Mouse (Mus musculus): ENCODE results near the gene Mast1. TPM values are rescaled to one million over a fixed set of nuclear protein-coding genes. Genes with fewer than 3 reads are reported as not detected.

Gene Mast1
- 0.09 and 0.16 TPM in 2 replicates for polyA plus RNA-seq (2016; fragmentation: Nextera tagmentation; extraction: Ambion mirVana)

- no peaks in the 10 kb centered on the region for H3K9me3 ChIP-seq (replicated peaks)
- DNase-seq (ENCODE audit: low spot score), result peak; percentile 81
- H3K36me3 ChIP-seq, result no peaks in the 10 kb centered on the region
- 1% methylated on average over 50 of the region's 50 CpGs for WGBS
- peak within 1 kb of the TSS; percentile 26; the same call in 1 of the 2 replicates for H3K27ac ChIP-seq
- H3K27me3 ChIP-seq (ENCODE audit: low read depth, poor library complexity, severe bottlenecking), result peaks cover 91% of the 10 kb centered on the region
- H3K4me1 ChIP-seq, result peaks cover 30% of the 10 kb centered on the region
- peak within 1 kb of the TSS; percentile 55 for H3K4me3 ChIP-seq
Observed at GRCm38 (mm10) chr8:84936962-84937546, at the start of gene Mast1. Mast1 (minus strand) TSS chr8:84937359.

DNA sequence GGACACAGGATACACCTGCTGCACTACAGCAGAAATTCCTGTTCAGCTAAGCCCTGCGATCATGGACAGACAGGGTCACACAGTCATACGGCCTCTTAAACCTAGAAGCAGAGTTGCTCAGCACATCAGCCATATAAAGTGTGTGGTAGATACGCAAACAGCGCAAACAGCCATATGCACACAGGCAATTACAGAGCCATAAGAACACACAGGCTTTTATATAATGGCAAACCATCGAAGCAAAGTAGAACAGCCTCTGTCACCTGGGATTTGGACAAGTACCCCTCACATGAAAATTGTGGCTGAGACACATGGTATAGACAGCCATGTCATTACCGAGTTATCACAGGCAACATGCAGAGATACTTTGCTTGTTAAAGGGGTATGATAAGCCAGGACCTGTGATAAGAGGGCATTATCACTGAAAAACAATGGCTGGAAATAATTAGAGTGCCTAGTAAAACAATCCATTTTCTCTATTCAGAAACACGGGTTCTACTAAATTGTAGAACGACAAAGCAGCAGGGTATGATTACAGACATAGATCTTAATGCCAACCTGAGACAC, 49.3 kb upstream of the Mast1 start:
- Histone ChIP-seq H3K27me3 (ENCODE audit: low read depth, poor library complexity, severe bottlenecking) (peaks cover 24% of the 10 kb centered on the region; the same call in 1 of the 2 replicates), H3K36me3 (no peaks in the 10 kb centered on the region), H3K4me3 (peak overlapping the region; percentile 66), H3K27ac (peak overlapping the region; percentile 89), H3K9me3 (replicated peaks) (no peaks in the 10 kb centered on the region), H3K4me1 (peaks cover 64% of the 10 kb centered on the region)
- 44% methylated on average over 8 of the region's 8 CpGs for WGBS
- DNase-seq (ENCODE audit: low spot score), result no peak

DNA sequence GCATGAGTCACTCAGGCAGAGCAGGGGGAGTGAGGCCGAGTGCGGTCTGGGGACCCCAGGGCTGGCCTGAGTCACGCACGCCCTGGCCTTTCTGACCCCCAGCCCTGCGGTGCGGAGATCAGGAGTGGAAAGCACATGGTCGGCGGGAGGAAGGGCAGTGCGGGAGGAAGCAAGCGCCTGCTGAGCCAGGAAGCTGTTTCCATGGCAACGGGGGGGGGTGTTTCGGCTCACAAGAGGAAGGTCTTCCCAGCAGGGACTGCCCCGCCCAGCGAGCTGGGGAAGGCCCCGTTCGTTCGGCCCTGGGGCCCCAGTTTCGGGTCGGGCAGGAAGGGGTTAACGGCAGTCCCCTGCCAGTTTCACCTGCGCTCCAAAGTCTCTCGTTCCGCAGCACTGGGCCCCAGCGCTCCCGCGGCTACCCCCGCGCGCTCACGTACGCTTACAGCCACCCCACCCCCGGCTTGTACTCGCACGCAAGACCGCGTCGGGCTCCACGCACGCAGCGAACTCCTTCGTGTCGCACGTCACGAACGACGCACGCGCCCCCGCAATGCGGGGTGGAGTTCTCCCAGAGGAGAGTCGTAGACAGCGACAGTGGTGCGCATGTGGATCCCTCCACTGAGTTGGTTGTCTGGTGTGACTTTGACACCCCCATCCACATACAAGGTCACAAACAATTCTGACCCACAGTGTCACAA, 48.7 kb upstream of the Mast1 start:
- 0% methylated on average over 53 of the region's 53 CpGs for WGBS
- Histone ChIP-seq H3K36me3 (no peaks in the 10 kb centered on the region), H3K4me1 (peaks cover 65% of the 10 kb centered on the region), H3K27ac (peak overlapping the region; percentile 89), H3K9me3 (replicated peaks) (no peaks in the 10 kb centered on the region), H3K27me3 (ENCODE audit: low read depth, poor library complexity, severe bottlenecking) (peaks cover 23% of the 10 kb centered on the region; the same call in 1 of the 2 replicates), H3K4me3 (peak overlapping the region; percentile 66)
- peak; percentile 91 for DNase-seq (ENCODE audit: low spot score)

DNA sequence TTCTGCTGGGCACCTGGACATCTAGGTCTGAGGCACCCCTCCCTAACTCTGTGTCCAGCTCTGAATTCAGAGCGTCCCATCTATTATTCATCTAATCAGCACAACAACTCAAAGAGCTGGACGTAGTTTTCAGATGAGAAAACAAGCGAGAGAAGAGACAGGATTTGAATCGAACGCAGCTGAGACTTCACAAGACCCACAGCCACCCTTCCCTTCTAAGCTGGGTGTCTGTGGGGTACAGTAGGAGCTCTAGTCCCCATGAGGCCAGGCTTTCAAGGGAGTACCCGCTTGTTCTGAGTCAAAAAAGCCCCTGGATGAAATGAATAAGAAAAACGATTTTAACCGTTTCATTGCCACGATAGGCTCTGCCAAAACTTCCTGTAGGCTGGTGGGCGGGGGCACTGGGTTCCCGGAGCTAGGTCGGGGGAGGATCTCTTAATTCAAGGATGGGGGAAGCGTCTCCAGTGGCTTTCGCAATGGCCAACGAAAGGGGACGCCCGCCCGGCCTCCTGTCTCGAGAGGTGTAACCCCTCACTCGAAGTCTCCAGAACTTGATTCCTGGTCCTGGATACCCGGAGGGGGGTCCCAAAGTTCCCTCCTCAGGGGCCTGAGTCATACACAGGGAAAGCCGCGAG, 48.0 kb upstream of the Mast1 start:
- peaks cover 28% of the 10 kb centered on the region for H3K27me3 ChIP-seq (ENCODE audit: low read depth, poor library complexity, severe bottlenecking)
- H3K4me3 ChIP-seq, result peak overlapping the region; percentile 66
- no peaks in the 10 kb centered on the region for H3K36me3 ChIP-seq
- H3K9me3 ChIP-seq (replicated peaks), result no peaks in the 10 kb centered on the region
- under 1% methylated on average over 23 of the region's 23 CpGs for WGBS
- DNase-seq (ENCODE audit: low spot score), result no peak
- peaks cover 67% of the 10 kb centered on the region for H3K4me1 ChIP-seq
- peak overlapping the region; percentile 89 for H3K27ac ChIP-seq

DNA sequence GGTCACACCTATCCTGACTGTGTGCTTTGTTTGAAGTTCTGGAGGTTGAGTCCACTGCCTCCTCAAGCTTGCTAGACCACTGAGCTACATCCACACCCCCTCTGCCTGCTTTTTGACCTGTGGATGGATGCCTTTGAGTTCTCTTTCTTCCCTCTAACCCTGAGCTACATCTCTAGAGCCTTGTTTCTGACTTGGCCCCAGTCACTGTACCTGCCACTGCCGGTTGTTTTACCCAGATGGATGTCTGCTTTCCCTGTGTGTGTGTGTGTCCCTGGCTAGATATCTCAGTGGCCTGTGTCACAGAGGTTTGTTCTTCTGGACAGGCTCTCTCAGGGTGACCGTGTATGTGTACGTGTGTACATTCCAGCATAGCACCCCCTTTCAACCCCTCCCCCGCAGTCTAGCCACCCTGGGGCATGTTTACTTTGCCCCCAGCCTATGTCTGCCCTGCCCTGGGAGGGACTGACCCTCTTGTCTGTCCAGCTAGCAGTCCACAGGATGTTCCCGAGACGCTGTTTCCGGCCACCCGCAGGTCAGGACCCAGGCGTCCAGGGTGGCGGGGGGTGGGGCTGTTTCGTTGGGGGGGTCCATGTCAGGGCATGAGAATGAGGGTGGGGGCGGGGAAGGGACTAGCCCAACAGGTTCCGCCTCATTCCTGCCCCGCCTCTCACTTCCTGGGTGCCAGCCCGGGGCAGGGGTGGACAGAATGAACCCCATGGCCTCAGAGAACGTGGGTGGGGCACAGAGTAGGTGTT, 47.3 kb upstream of the Mast1 start:
- 6% methylated on average over 16 of the region's 16 CpGs for WGBS
- Histone ChIP-seq H3K27me3 (ENCODE audit: low read depth, poor library complexity, severe bottlenecking) (peaks cover 30% of the 10 kb centered on the region), H3K36me3 (no peaks in the 10 kb centered on the region), H3K4me1 (peaks cover 67% of the 10 kb centered on the region), H3K4me3 (peak overlapping the region; percentile 66), H3K9me3 (replicated peaks) (no peaks in the 10 kb centered on the region), H3K27ac (peak overlapping the region; percentile 89)
- peak; percentile 42 for DNase-seq (ENCODE audit: low spot score)

- DNase-seq (ENCODE audit: low spot score), result no peak
- Histone ChIP-seq H3K36me3 (no peaks in the 10 kb centered on the region), H3K4me1 (peaks cover 80% of the 10 kb centered on the region), H3K4me3 (no peak overlapping the region), H3K27me3 (ENCODE audit: low read depth, poor library complexity, severe bottlenecking) (peaks cover 37% of the 10 kb centered on the region), H3K27ac (peak overlapping the region; percentile 56), H3K9me3 (replicated peaks) (no peaks in the 10 kb centered on the region)
- 76% methylated on average over 3 of the region's 3 CpGs for WGBS
Observed at GRCm38 (mm10) chr8:84982499-84983011, 45.4 kb upstream of the Mast1 start.

GRCm38 (mm10) chr8:84981644-84982498, 44.7 kb upstream of the Mast1 start:
- no peaks in the 10 kb centered on the region for H3K9me3 ChIP-seq (replicated peaks)
- peak overlapping the region; percentile 56 for H3K27ac ChIP-seq
- H3K27me3 ChIP-seq (ENCODE audit: low read depth, poor library complexity, severe bottlenecking), result peaks cover 37% of the 10 kb centered on the region
- H3K4me3 ChIP-seq, result no peak overlapping the region
- H3K4me1 ChIP-seq, result peaks cover 86% of the 10 kb centered on the region
- H3K36me3 ChIP-seq, result no peaks in the 10 kb centered on the region
- no peak for DNase-seq (ENCODE audit: low spot score)
- WGBS, result 80% methylated on average over 15 of the region's 15 CpGs

DNA sequence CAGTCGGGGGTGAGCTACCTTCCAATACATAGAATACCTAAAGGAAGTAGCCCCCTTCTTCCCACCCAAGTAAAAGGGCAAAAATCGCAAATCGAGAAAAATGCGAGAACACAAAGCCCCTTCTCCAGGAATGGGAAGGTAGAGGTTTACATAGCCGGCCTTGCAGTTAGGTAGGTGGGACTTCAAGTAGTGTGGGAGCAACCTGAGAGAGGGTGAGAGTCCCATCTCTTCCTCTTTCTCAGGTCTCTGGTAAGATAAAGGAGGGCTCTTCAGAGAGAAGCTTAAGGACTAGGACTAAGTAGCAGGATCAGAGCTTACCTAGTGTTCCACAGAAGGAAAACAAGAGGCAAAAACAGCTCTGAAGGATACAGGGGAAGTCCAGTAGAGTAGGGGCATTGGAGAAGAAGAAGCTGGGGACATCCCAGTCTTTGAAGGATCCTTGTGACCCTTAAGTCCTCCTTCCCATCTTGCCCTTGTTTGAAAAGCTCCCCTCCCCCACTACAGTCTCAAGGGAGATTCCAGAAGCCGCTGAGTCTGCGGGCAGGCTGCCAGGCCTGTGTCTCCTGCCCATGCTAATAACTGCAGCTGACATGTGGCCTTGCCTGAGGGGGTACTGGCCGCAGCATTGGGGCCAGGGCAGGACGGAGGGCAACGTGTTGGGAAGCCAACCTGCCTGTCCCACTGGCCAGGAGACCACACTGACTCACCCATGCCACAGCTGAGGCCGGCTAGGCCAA, 43.6 kb upstream of the Mast1 start:
- no peak for DNase-seq (ENCODE audit: low spot score)
- 36% methylated on average over 11 of the region's 11 CpGs for WGBS
- no peaks in the 10 kb centered on the region for H3K9me3 ChIP-seq (replicated peaks)
- no peaks in the 10 kb centered on the region for H3K36me3 ChIP-seq
- peak overlapping the region; percentile 63; the same call in 1 of the 2 replicates for H3K4me3 ChIP-seq
- H3K27me3 ChIP-seq (ENCODE audit: low read depth, poor library complexity, severe bottlenecking), result peaks cover 33% of the 10 kb centered on the region
- H3K27ac ChIP-seq, result peak overlapping the region; percentile 86
- peaks cover 89% of the 10 kb centered on the region for H3K4me1 ChIP-seq

GRCm38 (mm10) chr8:84979599-84980421, 42.7 kb upstream of the Mast1 start:
- Histone ChIP-seq H3K4me1 (peaks cover 86% of the 10 kb centered on the region), H3K4me3 (peak overlapping the region; percentile 63), H3K36me3 (peaks cover 3% of the 10 kb centered on the region), H3K9me3 (replicated peaks) (no peaks in the 10 kb centered on the region), H3K27me3 (ENCODE audit: low read depth, poor library complexity, severe bottlenecking) (peaks cover 33% of the 10 kb centered on the region), H3K27ac (peak overlapping the region; percentile 86)
- WGBS, result 5% methylated on average over 37 of the region's 42 CpGs
- peak; percentile 92 for DNase-seq (ENCODE audit: low spot score)

GRCm38 (mm10) chr8:84978248-84978940, 41.2 kb upstream of the Mast1 start, which contains the start of gene Junb:
Junb (minus strand) TSS chr8:84978718.
- peaks cover 33% of the 10 kb centered on the region for H3K27me3 ChIP-seq (ENCODE audit: low read depth, poor library complexity, severe bottlenecking)
- H3K4me1 ChIP-seq, result peaks cover 76% of the 10 kb centered on the region
- H3K36me3 ChIP-seq, result peaks cover 18% of the 10 kb centered on the region
- under 1% methylated on average over 63 of the region's 63 CpGs for WGBS
- H3K9me3 ChIP-seq (replicated peaks), result no peaks in the 10 kb centered on the region
- peak within 1 kb of the TSS; percentile 86 for H3K27ac ChIP-seq
- peak; percentile 87 for DNase-seq (ENCODE audit: low spot score)
- peak within 1 kb of the TSS; percentile 63 for H3K4me3 ChIP-seq
